Mouse (Mus musculus) activated CD4-positive, CD25-positive, alpha-beta regulatory T cell, adult 4 months (primary cell): ENCODE results near the gene Ap2b1. TPM values are rescaled to one million over a fixed set of nuclear protein-coding genes. Genes with fewer than 3 reads are reported as not detected.
A peak's percentile ranks its signal among the peaks of the same experiment; 100 is the strongest.

ENCODE experiments used
- ATAC-seq: one replicate; pipeline ENCODE4 v1.8.0; 2017
- polyA plus RNA-seq, 2 experiments: library from polyadenylated mRNA; unstranded; fragments of 100-300 nt; shearing (Covaris generic); gene quantifications; one replicate each; pipeline ENCODE4 v1.2.1; 2017

Gene Ap2b1
- polyA plus RNA-seq, 2 experiments from 2014 or later: 51.1 to 58.1 TPM

GRCm38 (mm10) chr11:83398724-83399123 lies 99.9 kb downstream of the Ap2b1 start:
- ATAC-seq: no peak

- no peak for ATAC-seq
Measured at GRCm38 (mm10) chr11:83403787-83404186, 105.0 kb downstream of the Ap2b1 start.

DNA sequence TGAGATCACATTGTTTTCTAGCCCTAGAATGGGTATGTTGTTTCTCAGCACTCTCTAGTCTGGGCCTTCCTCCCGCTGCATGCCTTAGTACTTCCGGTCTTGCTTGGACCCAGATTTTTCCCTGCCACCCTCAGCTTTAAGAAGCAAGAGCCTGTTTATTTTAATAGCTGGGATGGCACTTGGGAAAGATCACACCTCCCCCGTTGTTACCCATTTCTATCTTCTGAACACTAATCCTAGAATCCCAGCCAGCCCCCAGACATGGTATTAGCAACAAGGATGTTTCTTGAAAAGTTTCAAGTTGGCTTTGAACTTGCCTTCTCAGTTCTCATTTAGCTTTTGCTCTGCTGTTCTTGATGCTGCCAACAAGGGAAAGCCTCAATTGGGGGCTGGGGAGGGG lies 107.6 kb downstream of the Ap2b1 start:
- ATAC-seq: no peak

GRCm38 (mm10) chr11:83408242-83408641 lies 109.4 kb downstream of the Ap2b1 start:
- ATAC-seq: no peak

DNA sequence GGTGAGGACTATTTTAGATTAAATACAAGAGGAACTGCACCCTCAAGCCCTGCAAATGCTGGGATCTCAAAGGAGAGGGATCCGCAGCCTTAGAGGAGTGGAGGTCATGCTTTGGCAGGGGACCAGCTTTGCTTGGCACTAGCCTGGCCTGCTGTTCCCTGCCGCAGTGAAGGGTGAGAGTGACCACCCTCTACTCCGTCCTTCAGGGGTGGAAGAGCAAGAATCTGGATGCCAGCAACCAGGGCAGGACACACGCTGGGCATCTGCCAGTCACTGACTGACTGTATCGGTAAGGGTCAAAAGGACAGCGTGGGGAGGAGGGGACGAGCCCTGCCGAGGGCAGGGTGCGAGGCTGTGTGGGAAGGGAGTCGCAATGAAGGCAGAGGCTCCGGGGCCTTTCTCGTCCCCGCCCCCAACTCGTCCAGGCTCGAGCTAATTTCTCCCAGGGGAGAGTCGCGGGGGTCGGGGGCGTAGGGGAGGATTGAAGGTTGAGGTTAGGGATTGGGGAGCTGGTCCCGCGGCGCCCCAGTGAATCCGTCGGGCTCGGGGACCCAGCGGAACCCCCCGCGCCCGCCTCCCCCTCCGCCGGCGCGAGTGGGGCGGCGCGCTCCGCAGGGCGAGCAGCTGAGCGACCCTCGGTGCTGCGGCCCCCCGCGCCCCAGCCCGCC lies 110.4 kb downstream of the Ap2b1 start, which contains the start of gene Rasl10b:
Rasl10b (plus strand) TSS at position 51 of the 668 bp plus-strand sequence.
- no peak for ATAC-seq

DNA sequence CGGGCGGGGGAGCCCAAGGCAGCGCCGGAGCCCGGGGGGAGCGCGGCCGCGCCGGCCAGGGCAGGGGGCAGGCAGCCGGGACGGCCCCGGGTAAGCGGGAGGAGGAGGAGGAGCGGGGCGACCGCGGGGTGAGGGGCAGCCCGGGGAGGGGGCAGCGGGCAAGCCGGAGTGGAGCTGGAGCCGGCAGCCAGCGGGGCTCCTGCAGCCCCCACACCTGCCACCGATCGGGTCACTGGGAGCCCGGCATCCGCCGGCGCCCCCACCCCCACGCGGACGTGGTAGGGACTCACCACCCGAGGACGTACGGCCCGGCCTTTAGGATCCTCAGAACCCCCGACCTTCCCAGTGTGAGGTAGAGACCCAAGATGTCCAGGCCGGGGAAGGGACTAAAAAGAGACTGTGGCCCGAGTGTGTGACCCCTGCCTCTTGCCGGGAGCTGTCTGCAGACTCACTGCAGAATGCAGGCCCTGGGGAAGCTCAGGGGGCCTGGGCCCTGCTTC lies 111.0 kb downstream of the Ap2b1 start:
- ATAC-seq: no peak

DNA sequence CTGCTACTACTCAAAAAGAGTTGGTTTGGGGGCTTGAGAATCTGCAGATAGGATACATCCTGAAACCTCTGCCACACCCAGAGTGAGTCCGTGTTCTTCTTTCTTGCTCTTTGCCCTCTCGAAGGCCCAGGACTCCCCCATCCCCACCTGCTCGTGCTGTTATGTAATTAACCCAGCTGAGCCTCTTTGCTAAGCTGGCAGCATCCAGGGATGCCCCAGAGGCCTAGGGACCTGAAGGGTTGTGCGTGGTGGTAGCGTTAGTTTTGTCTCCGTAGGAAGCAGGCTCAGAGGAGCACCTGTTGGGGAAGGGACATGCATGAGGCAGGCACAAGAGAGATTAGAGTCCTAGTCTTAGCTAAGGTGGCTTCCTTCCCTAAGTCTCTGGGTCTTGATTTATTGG lies 111.7 kb downstream of the Ap2b1 start:
- ATAC-seq: no peak

GRCm38 (mm10) chr11:83417080-83417479 lies 118.3 kb downstream of the Ap2b1 start:
- ATAC-seq: no peak

DNA sequence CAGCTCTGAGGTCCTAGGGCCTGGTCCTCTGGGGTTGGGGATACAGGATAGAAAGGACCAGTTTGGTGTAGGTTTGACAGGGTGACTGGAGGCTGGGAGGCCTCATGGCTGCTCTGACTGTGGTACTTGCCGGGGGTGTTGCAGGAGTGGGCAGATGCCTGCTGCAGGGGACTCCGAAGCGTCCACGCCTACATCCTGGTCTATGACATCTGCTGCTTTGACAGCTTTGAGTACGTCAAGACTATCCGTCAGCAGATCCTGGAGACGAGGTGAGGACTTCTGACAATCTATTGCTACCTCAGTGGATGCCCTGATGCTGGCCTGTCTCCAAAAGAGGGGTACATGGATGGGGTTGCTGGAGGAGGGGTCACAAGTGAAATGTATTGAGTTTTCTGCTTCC lies 118.9 kb downstream of the Ap2b1 start:
- ATAC-seq: no peak

DNA sequence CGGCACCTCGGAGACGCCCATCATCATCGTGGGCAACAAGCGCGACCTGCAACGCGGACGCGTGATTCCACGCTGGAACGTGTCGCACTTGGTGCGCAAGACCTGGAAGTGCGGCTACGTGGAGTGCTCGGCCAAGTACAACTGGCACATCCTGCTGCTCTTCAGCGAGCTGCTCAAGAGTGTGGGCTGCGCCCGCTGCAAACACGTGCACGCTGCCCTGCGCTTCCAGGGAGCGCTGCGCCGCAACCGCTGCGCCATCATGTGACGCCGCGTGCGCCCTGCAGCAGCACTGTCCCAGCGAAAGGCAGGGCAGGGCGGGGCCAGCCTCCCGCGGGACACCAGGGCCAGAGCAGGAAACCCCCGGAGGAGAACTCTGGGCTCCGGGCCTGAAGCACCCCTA lies 119.7 kb downstream of the Ap2b1 start:
- no peak for ATAC-seq

- no peak for ATAC-seq
Measured at GRCm38 (mm10) chr11:83420338-83420737, 121.5 kb downstream of the Ap2b1 start.

- no peak for ATAC-seq
Measured at GRCm38 (mm10) chr11:83421305-83421704, 122.5 kb downstream of the Ap2b1 start.

DNA sequence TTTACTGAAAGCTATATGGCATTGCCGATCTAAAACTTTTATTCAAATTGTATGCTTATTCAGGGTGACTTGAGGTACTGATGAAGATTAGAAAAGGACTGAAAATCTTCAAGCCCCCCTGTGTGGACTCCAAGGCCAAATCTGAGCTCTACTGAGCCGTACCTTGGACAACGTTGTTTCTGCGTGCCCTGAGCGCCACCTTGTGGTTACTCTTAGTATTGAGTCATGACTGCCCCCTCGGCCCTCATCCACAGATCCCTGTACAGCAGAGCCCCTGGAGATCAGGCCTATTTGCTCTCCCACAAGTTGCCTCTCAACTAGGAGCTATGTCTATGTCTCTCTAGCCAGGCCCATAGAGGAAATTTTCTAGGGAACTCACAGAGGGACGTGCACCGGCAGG lies 125.9 kb downstream of the Ap2b1 start:
- no peak for ATAC-seq

GRCm38 (mm10) chr11:83426964-83427363 lies 128.1 kb downstream of the Ap2b1 start:
- ATAC-seq: no peak

GRCm38 (mm10) chr11:83429355-83429754 lies 130.5 kb downstream of the Ap2b1 start, which contains the start of gene Gas2l2:
TSS of gene Gas2l2 (minus strand) at chr11:83429455.
- ATAC-seq: no peak

- ATAC-seq: no peak
Measured at GRCm38 (mm10) chr11:83432533-83432932, 133.7 kb downstream of the Ap2b1 start.

GRCm38 (mm10) chr11:83437377-83437776 lies 138.6 kb downstream of the Ap2b1 start, which contains the start of gene 1700020L24Rik:
TSS of gene 1700020L24Rik (plus strand) at chr11:83437677.
- ATAC-seq: no peak

DNA sequence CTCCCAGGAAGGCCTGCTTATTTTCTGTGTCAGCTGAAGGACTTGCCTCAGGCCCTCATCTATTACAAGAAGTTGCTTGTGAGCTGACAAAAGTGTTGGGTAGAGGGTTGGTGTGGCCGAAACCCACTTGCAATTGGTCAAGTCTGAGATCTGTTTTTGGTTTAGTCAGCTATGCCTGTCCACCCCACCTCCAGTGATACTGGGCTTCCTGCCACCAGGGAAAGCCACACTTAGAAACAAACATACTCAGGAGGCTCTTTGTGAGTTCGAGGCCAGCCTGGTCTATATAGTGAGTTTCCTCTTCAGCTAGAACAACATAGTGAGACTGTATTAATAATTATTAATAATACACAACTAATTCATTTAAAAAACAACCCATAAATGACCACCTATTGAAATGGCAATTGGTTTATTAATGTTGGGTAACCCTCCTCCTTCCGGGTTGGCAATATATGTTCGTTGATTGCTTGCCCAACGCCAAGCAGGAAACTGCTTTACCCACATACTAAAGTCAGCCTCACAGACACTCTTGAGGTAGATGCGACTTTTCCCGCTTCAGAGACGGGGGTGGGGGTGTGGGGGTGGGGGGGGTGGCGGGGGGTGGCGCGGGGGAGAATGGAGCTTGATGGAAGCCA lies 140.7 kb downstream of the Ap2b1 start:
- no peak for ATAC-seq

DNA sequence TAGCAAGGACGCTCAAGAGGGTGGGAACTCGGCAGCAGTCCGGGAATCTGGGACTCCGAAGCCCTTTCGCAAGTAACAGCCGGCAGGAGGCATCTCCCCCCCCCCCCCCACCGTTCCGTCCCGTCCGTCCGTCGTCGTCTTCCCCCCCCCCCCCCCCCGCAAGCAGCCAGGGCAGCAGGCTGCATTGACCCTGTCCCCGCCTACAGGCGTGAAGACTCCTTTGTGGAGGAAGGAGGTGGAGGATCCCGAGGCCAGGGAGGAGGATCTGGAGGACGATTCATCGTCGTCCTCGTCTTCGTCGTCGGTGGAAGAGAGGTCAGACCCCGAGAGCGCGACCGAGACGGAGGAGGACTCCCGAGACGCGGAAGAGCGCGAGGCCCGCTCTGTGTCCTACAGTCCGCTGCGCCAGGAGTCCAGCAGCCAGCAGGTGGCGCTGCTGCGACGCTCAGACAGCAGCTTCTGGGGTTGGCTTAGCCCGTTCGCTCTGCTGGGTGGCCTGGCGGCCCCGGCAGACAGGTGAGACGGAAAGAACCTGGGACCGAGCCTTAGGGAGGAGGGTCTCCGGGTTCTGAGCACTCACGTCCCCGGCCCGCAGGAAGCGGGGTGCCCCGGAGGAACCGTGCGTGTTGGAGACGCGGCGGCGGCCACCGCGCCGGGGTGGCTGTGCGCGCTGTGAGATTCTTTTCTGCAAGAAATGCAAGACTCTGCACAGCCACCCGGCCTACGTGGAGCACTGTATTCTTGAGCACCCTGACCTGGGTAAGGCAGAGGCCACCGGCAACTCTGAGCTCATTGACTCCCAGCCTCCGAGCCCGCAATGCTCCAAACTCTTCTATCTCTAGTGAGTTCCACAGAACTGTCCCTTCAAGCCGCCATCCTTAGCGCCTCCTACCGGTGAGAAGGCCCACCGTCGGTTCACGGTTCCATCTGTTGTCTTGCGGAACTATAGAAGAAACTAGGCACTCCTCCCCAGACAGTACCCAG lies 141.5 kb downstream of the Ap2b1 start:
- peak; percentile 90 for ATAC-seq

- ATAC-seq: no peak
Measured at GRCm38 (mm10) chr11:83441235-83441634, 142.4 kb downstream of the Ap2b1 start.

DNA sequence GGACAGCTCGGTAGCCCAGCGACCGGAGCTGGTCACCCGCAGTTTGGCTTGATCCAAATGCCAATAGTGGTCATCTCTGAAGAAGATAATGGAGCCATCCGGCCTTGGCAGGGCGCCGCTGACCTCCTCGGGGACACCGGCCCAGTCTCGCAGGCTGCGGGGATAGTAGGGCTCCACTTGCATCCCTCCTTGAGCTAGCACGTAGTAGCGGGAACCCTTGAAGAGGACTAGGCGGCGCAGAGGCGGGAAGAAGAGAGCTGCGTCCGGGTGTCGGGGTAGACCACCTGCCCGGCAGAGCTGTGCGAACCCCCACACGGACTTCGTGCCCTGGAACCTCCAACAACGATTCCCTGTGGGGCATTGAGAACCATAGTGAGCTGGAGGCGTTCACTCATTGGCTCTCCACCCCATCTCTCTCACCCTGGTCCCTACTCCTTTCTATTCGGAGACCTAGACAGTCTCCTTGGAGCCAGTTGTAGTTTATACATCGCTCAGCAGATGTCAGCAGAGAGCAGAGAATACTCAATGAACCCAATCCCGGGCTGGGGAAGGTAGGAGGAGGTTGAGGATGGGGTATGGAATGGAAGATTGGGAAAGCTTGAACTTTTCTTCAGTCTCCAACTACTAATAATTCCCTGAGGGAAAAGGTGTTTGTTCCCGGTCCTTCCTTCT lies 143.9 kb downstream of the Ap2b1 start:
- ATAC-seq: no peak

DNA sequence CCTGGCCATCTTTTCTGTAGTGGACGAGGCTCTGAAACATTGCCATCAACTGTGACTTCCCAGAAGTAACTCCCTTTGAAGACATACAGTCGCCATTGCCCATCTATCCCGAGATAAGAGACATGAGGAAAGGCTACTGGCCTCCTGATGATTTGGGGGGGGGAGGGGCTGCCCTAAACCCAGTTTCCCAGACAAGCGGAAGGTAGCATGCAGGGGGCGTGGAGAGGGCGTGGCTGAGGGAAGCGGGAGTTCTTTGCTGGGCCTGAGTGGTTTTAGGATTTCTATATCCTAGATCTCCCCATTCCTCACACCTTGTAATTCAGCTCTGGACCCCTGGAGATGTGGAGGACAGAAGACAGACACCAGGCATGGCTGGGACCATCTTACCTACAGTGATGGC lies 145.0 kb downstream of the Ap2b1 start:
- no peak for ATAC-seq
